Mouse (Mus musculus): Measurements from ENCODE around the gene Olfr917. TPM values are rescaled to one million over a fixed set of nuclear protein-coding genes. Genes with fewer than 3 reads are reported as not detected.

Olfr917 gene
- total RNA-seq (2023): not detected

DNA sequence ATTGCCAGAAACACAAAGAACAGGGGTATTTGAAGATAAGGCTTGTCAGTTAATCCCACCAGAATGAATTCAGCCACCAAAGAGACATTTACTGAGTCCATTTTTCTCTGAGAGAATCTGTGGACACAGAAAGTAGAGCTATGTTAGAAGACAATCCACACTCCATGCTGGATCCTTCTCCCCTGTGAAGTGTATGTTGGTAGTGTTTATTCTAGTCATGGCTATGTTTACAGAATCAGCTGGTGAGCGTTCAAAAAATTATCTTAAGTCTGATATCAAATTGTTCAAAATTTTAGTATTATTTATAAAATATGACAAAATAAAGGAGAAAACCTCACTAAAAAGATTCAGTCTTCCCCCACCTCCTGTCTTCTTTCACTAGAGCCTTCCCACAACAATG lies at the start of gene Olfr917:
TSS of gene Olfr917 (minus strand) at position 101 of the 400 bp plus-strand sequence.

DNA sequence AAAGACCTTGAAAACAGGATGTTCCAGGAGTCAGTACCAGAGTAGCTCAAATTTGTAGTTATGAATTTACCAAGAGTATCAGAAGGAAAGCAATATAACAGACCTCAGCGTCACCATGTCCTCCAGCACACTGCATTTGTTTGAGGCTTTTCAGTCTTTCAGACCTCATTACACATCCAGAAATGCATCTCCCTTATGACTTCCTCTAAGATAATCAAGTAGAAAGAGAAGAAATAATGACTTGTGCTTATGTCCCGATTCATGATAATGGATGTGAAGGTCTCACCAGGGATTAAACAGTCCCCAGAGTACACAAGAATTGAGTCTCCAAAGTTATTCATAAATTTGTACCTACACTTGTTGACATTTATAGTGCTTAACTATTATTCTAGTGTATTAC lies 8.9 kb upstream of the Olfr917 start, which contains the start of gene Olfr918:
TSS of gene Olfr918 (minus strand) at position 101 of the 400 bp plus-strand sequence.

GRCm38 (mm10) chr9:38659775-38660174 lies 5.9 kb downstream of the Olfr917 start, which contains the start of gene Olfr916:
TSS of gene Olfr916 (minus strand) at chr9:38659875.

Other genes with a start within 250 kb of the Olfr917 start
- gene Olfr901, start 236.4 kb downstream of the Olfr917 start, total RNA-seq (2023): not detected
- not detected for gene Olfr902, start 218.2 kb downstream of the Olfr917 start, total RNA-seq (2023)
- not detected for gene Olfr904, start 202.7 kb downstream of the Olfr917 start, total RNA-seq (2023)
- gene Olfr905, start 194.7 kb downstream of the Olfr917 start, total RNA-seq (2023): not detected
- not detected for gene Olfr906, start 178.8 kb downstream of the Olfr917 start, total RNA-seq (2023)
- not detected for gene Olfr907, start 170.0 kb downstream of the Olfr917 start, total RNA-seq (2023)
- gene Olfr911-ps1, start 144.3 kb downstream of the Olfr917 start, total RNA-seq (2023): not detected
- gene Olfr910, start 128.0 kb downstream of the Olfr917 start, total RNA-seq (2023): not detected
- gene Olfr912, start 85.7 kb downstream of the Olfr917 start, total RNA-seq (2023): not detected
- gene Olfr913, start 73.1 kb downstream of the Olfr917 start, total RNA-seq (2023): not detected
- not detected for gene Olfr914, start 60.7 kb downstream of the Olfr917 start, total RNA-seq (2023)
- gene Olfr916, start 6.0 kb downstream of the Olfr917 start, total RNA-seq (2023): not detected
- not detected for gene Olfr918, start 8.8 kb upstream of the Olfr917 start, total RNA-seq (2023)
- not detected for gene Olfr919, start 37.8 kb upstream of the Olfr917 start, total RNA-seq (2023)
- 10 to 100 TPM in 1 of 2 experiments, 1 to 10 TPM in 1; 8.4 to 11.4 TPM for gene Vwa5a, start 52.4 kb upstream of the Olfr917 start, total RNA-seq (2023)
- under 1 TPM; 0.09 to 0.15 TPM for gene Olfr920, start 86.5 kb upstream of the Olfr917 start, total RNA-seq (2023)
- gene Olfr921, start 107.2 kb upstream of the Olfr917 start, total RNA-seq (2023): not detected
- gene Olfr922, start 148.8 kb upstream of the Olfr917 start, total RNA-seq (2023): not detected
- not detected for gene Olfr923, start 160.7 kb upstream of the Olfr917 start, total RNA-seq (2023)
- gene Olfr924, start 178.6 kb upstream of the Olfr917 start, total RNA-seq (2023): not detected
- gene Olfr26, start 189.2 kb upstream of the Olfr917 start, total RNA-seq (2023): not detected
- not detected for gene Olfr926, start 211.3 kb upstream of the Olfr917 start, total RNA-seq (2023)

Measured in T-cell, adult 66 days (primary cell).